Mouse (Mus musculus) intestine, embryonic 15.5 days (tissue): ENCODE data around the gene Tspan11. TPM values are rescaled to one million over a fixed set of nuclear protein-coding genes. Genes with fewer than 3 reads are reported as not detected.
A peak's percentile ranks its signal among the peaks of the same experiment; 100 is the strongest.

Source experiments
- ATAC-seq: fragments of 200-750 bp; cut with Nextera tagmentation; 2 replicates; pipeline ENCODE4 v1.8.0; 2017; ENCODE audit warnings: moderate TSS enrichment, moderate library complexity
- H3K27ac ChIP-seq: fragments of 300-500 bp; sonication (generic); 2 replicates; pipeline ENCODE4 v1.5.1; 2015; ENCODE audit warnings: mild to moderate bottlenecking, inconsistent platforms
- H3K27me3 ChIP-seq: fragments of 300-500 bp; sonication (generic); replicated peaks from 2 replicates; pipeline ENCODE4 v1.6.1; 2015; ENCODE audit warnings: inconsistent platforms
- H3K36me3 ChIP-seq: fragments of 300-500 bp; sonication (generic); 2 replicates; pipeline ENCODE4 v1.6.1; 2015; ENCODE audit warnings: inconsistent platforms
- H3K4me1 ChIP-seq: fragments of 300-500 bp; sonication (generic); replicated peaks from 2 replicates; pipeline ENCODE4 v1.6.1; 2015; ENCODE audit warnings: inconsistent platforms
- H3K4me2 ChIP-seq: fragments of 300-500 bp; sonication (generic); replicated peaks from 2 replicates; pipeline ENCODE4 v1.6.1; 2015; ENCODE audit warnings: mild to moderate bottlenecking, inconsistent platforms
- H3K4me3 ChIP-seq: fragments of 300-500 bp; sonication (generic); replicated peaks from 2 replicates; pipeline ENCODE4 v1.5.1; 2015; ENCODE audit warnings: inconsistent platforms
- H3K9ac ChIP-seq: fragments of 300-500 bp; sonication (generic); 2 replicates; pipeline ENCODE4 v1.6.1; 2015; ENCODE audit warnings: inconsistent platforms
- H3K9me3 ChIP-seq: fragments of 300-500 bp; sonication (generic); 2 replicates; pipeline ENCODE4 v1.6.1; 2016; ENCODE audit warnings: inconsistent platforms
- WGBS: fragments of 180-500 bp; shearing (Covaris S2); methylation state at CpG from one replicate; pipeline ENCODE4 v1.1.7; 2015; 5-methylcytosine and 5-hydroxymethylcytosine counted together
- polyA plus RNA-seq: library from polyadenylated mRNA; unstranded; fragments of >200 nt; fragmentation: Nextera tagmentation; extraction: Ambion mirVana; gene quantifications from 2 replicates; pipeline ENCODE4 v1.2.1, GENCODE M21; 2015

The Tspan11 gene
- polyA plus RNA-seq, 1 experiment from 2014 or later: 3.2 TPM

GRCm38 (mm10) chr6:127919491-127919890 is 32.1 kb downstream of the Tspan11 start:
- Histone ChIP-seq H3K4me2 (no peak overlapping the region), H3K27ac (no peak overlapping the region), H3K36me3 (no peaks in the 10 kb centered on the region), H3K27me3 (no peaks in the 10 kb centered on the region; the same call in 1 of the 2 replicates), H3K4me1 (no peaks in the 10 kb centered on the region), H3K9ac (no peak overlapping the region), H3K9me3 (no peaks in the 10 kb centered on the region), H3K4me3 (no peak overlapping the region)
- WGBS: 80% methylated on average over 6 of the region's 6 CpGs
- ATAC-seq: no peak

- Histone ChIP-seq H3K4me1 (no peaks in the 10 kb centered on the region), H3K27me3 (no peaks in the 10 kb centered on the region; the same call in 1 of the 2 replicates), H3K36me3 (no peaks in the 10 kb centered on the region), H3K9me3 (no peaks in the 10 kb centered on the region), H3K27ac (no peak overlapping the region), H3K4me3 (no peak overlapping the region), H3K9ac (no peak overlapping the region), H3K4me2 (no peak overlapping the region)
- ATAC-seq: peak; percentile 65
- WGBS: 9% methylated on average over 8 of the region's 8 CpGs
These were observed 33.3 kb downstream of the Tspan11 start for GRCm38 (mm10) chr6:127920652-127921051.

- 62% methylated on average over 9 of the region's 9 CpGs for WGBS
- Histone ChIP-seq H3K9me3 (no peaks in the 10 kb centered on the region), H3K4me2 (no peak overlapping the region), H3K4me3 (no peak overlapping the region), H3K27ac (no peak overlapping the region), H3K4me1 (no peaks in the 10 kb centered on the region), H3K27me3 (no peaks in the 10 kb centered on the region; the same call in 1 of the 2 replicates), H3K9ac (no peak overlapping the region), H3K36me3 (no peaks in the 10 kb centered on the region)
- no peak for ATAC-seq
These were observed 34.6 kb downstream of the Tspan11 start for GRCm38 (mm10) chr6:127921996-127922395.

DNA sequence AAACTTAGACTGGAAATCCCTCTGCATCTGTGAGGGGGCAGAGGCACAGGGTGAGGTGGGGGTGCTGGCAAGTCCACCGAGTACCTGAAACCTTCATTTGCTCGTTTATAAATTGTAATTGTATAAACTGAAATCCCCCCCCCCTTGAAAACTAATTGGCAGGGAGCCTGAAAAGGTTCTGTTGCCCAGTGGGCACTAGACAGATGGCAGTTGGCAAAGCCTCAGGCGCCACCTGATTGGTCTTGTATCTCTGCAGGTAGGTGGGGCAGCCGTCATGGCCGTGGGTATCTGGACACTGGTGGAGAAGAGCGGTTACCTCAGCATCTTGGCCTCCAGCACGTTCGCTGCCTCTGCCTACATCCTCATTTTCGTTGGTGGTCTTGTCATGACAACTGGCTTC is 35.9 kb downstream of the Tspan11 start:
- Histone ChIP-seq H3K27ac (no peak overlapping the region), H3K4me2 (no peak overlapping the region), H3K9ac (no peak overlapping the region), H3K4me3 (no peak overlapping the region), H3K9me3 (no peaks in the 10 kb centered on the region), H3K27me3 (no peaks in the 10 kb centered on the region; the same call in 1 of the 2 replicates), H3K4me1 (no peaks in the 10 kb centered on the region), H3K36me3 (no peaks in the 10 kb centered on the region)
- ATAC-seq: no peak
- WGBS: 77% methylated on average over 9 of the region's 9 CpGs

DNA sequence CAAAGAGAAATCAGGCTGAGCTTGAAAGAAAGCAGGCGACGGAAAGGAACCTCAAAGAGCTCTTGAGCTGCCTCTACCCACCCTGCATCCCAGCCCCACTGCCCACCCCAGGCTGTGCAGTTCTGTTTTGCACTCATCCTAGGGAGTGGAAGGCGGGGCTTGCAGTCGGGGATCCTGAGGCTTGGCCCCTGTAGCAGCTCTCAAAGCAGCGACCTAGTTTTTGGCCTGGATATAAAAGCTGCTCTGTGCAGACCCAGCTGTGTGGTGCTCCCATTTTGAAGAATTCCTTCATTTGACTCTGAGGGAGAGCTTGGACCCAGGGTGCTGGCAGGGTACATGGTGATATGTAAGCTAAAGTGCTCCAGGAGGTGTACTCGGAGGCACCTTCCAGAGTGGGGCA is 37.4 kb downstream of the Tspan11 start:
- Histone ChIP-seq H3K27me3 (no peaks in the 10 kb centered on the region; the same call in 1 of the 2 replicates), H3K9me3 (no peaks in the 10 kb centered on the region), H3K4me3 (no peak overlapping the region), H3K4me2 (no peak overlapping the region), H3K36me3 (no peaks in the 10 kb centered on the region), H3K9ac (no peak overlapping the region), H3K27ac (no peak overlapping the region), H3K4me1 (no peaks in the 10 kb centered on the region)
- ATAC-seq: no peak
- 75% methylated on average over 6 of the region's 6 CpGs for WGBS

DNA sequence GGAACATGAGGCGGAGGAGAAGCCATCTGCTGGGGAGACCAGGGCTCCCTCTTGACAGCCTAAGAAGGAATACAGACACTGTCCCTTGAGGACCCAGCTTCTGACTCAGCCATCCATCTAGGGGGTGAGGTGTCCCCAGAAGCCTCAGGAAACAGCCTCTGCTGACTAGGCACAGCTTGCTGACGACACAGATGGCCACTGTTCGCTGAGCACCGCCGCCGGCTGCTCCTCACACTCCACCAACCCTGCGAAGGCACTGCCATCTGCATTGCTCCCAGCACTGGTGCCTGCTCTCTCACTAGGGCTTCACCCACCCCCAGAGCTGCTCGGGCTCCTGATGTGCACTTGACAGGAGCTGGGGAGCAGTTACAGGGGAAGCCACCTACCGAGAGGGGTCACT is 38.5 kb downstream of the Tspan11 start:
- Histone ChIP-seq H3K36me3 (no peaks in the 10 kb centered on the region), H3K27ac (no peak overlapping the region), H3K4me2 (no peak overlapping the region), H3K27me3 (no peaks in the 10 kb centered on the region; the same call in 1 of the 2 replicates), H3K4me1 (no peaks in the 10 kb centered on the region), H3K9ac (no peak overlapping the region), H3K9me3 (no peaks in the 10 kb centered on the region), H3K4me3 (no peak overlapping the region)
- WGBS: 63% methylated on average over 9 of the region's 9 CpGs
- no peak for ATAC-seq

DNA sequence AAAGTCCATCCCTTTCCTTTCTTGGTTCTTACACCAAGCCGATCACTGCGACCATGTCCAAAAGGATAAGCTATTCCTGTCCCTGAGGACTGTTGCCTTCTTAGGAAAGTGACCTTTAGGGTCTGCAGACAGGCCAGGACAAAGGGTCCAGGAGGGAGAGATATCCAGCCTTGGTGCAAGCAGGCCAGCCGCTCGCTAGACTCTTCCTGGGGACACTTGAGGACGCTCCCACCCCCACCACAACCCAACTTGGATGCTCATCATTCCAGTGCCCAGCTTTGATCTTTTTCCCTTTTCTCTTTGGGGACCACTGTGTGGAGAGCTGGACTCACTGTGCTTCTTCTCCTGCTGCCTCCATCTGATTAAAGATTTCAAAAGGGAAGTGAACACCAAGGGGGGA is 41.3 kb downstream of the Tspan11 start:
- H3K9me3 ChIP-seq: no peaks in the 10 kb centered on the region
- no peak for ATAC-seq
- H3K27me3 ChIP-seq: no peaks in the 10 kb centered on the region
- H3K4me2 ChIP-seq: no peak overlapping the region
- peaks cover 5% of the 10 kb centered on the region; the same call in 1 of the 2 replicates for H3K4me1 ChIP-seq
- 81% methylated on average over 5 of the region's 5 CpGs for WGBS
- no peaks in the 10 kb centered on the region for H3K36me3 ChIP-seq
- H3K4me3 ChIP-seq: no peak overlapping the region
- no peak overlapping the region for H3K9ac ChIP-seq
- H3K27ac ChIP-seq: no peak overlapping the region

- Histone ChIP-seq H3K27ac (no peak overlapping the region), H3K4me2 (no peak overlapping the region), H3K9me3 (no peaks in the 10 kb centered on the region), H3K36me3 (no peaks in the 10 kb centered on the region), H3K4me3 (no peak overlapping the region), H3K9ac (no peak overlapping the region), H3K27me3 (no peaks in the 10 kb centered on the region), H3K4me1 (peaks cover 5% of the 10 kb centered on the region; the same call in 1 of the 2 replicates)
- peak; percentile 51; the same call in 1 of the 2 replicates for ATAC-seq
- WGBS: 24% methylated on average over 5 of the region's 5 CpGs
These were observed 45.3 kb downstream of the Tspan11 start for GRCm38 (mm10) chr6:127932697-127933096.

GRCm38 (mm10) chr6:127933841-127934240 is 46.5 kb downstream of the Tspan11 start:
- H3K4me2 ChIP-seq: no peak overlapping the region
- no peak overlapping the region for H3K9ac ChIP-seq
- no peaks in the 10 kb centered on the region for H3K27me3 ChIP-seq
- ATAC-seq: no peak
- no peaks in the 10 kb centered on the region for H3K36me3 ChIP-seq
- no peak overlapping the region for H3K27ac ChIP-seq
- H3K4me3 ChIP-seq: no peak overlapping the region
- no peaks in the 10 kb centered on the region for H3K9me3 ChIP-seq
- 93% methylated on average over 5 of the region's 5 CpGs for WGBS
- peaks cover 5% of the 10 kb centered on the region; the same call in 1 of the 2 replicates for H3K4me1 ChIP-seq

DNA sequence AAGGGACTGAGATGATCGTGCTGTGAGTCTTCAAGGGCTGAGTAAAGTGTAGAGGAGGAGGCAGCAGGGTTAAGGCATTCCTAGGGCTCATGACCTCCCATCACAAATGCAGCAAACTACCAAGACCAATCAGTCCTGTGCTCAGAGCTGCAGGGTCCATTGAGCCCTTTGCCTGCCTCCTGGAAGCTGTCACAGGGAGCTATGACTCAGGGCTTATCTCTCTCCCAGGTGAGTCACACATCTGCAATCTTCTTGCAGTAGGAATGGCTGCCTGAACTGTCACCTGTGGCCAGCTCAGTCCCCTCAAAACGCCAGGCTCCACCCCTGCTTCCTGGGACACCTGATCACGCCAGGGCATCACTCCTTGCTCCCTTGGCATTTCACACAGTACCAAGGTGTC is 47.7 kb downstream of the Tspan11 start:
- 65% methylated on average over 3 of the region's 3 CpGs for WGBS
- Histone ChIP-seq H3K4me1 (peaks cover 5% of the 10 kb centered on the region; the same call in 1 of the 2 replicates), H3K4me3 (no peak overlapping the region), H3K27ac (no peak overlapping the region), H3K9ac (no peak overlapping the region), H3K4me2 (no peak overlapping the region), H3K9me3 (no peaks in the 10 kb centered on the region), H3K27me3 (no peaks in the 10 kb centered on the region), H3K36me3 (no peaks in the 10 kb centered on the region)
- peak; percentile 76 for ATAC-seq

DNA sequence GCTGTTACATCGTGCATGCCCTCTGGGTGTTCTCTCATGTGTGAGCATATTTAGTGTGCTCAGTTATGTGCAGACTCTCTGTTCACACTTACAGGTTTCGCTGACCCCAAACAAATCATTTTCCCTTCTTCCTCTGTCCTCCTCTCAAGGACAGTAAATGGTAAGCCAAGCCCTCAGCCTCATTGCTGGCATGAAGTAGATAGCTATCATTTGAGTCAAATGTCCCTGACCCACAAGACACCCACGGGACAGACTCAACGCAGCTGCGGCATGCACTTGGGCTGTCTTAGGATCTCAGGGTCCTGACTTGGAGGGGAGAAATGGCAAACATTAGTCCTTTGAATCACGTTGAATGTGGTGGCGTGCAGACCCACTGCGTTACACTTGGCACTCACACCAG is 55.0 kb downstream of the Tspan11 start:
- no peak for ATAC-seq
- Histone ChIP-seq H3K36me3 (no peaks in the 10 kb centered on the region), H3K9me3 (no peaks in the 10 kb centered on the region), H3K4me3 (no peak overlapping the region), H3K4me1 (no peaks in the 10 kb centered on the region), H3K9ac (no peak overlapping the region), H3K27ac (no peak overlapping the region), H3K27me3 (no peaks in the 10 kb centered on the region), H3K4me2 (no peak overlapping the region)
- WGBS: 86% methylated on average over 8 of the region's 8 CpGs

- H3K36me3 ChIP-seq: no peaks in the 10 kb centered on the region
- H3K4me2 ChIP-seq: no peak overlapping the region
- H3K4me3 ChIP-seq: no peak overlapping the region
- H3K9ac ChIP-seq: no peak overlapping the region
- WGBS: 60% methylated on average over 9 of the region's 9 CpGs
- no peaks in the 10 kb centered on the region for H3K9me3 ChIP-seq
- H3K4me1 ChIP-seq: no peaks in the 10 kb centered on the region
- ATAC-seq: peak; percentile 83
- H3K27ac ChIP-seq: no peak overlapping the region
- H3K27me3 ChIP-seq: no peaks in the 10 kb centered on the region
These were observed 58.3 kb downstream of the Tspan11 start for GRCm38 (mm10) chr6:127945725-127946124.

- Histone ChIP-seq H3K27ac (no peak overlapping the region), H3K4me1 (no peaks in the 10 kb centered on the region), H3K36me3 (no peaks in the 10 kb centered on the region), H3K4me2 (no peak overlapping the region), H3K27me3 (no peaks in the 10 kb centered on the region), H3K9me3 (no peaks in the 10 kb centered on the region), H3K4me3 (no peak overlapping the region), H3K9ac (no peak overlapping the region)
- 84% methylated on average over 9 of the region's 9 CpGs for WGBS
- no peak for ATAC-seq
These were observed 61.3 kb downstream of the Tspan11 start for GRCm38 (mm10) chr6:127948656-127949055.
